ENCODE assay signal across 17 mouse cellular contexts in genomic region chr17:50495216-50495889, GRCm38 (mm10). TPM values are rescaled to one million over a fixed set of nuclear protein-coding genes. Genes with fewer than 3 reads are reported as not detected.
DNase-seq lines count a peak whose midpoint lies in the region; TF ChIP-seq lines count a peak whose summit lies in the region.
"Had no signal": no experiment of that assay in that cellular context is flagged by ENCODE, and none has a peak within 500 bp of the region (broad histone marks: within the 10 kb centered on the region; RNA-seq: fewer than 3 reads in every experiment).

No protein-coding gene starts in this region.

- H3K4me3 ChIP-seq in gastrocnemius, adult 2 months = peak overlapping the region; percentile 60
- H3K4me3 ChIP-seq: limb, embryonic 12.5 days had no signal

- no peak for DNase-seq in gastrocnemius, adult 2 months
- no peak for DNase-seq in gastrocnemius, postnatal 36 days
- DNase-seq in MN1 (ENCODE audit: low spot score) = peak; percentile 59
- peak; percentile 55 for DNase-seq in embryo, embryonic 10.5 days (ENCODE audit: low spot score)
- peak; percentile 87 for DNase-seq in forelimb bud, embryonic 11.5 days (ENCODE audit: low read depth, low spot score)
- no peak for DNase-seq in right cerebral cortex, postnatal 36 days (ENCODE audit: low spot score in 2 of 2)
- DNase-seq in lung, postnatal 4 days = no peak
- no peak for DNase-seq in thymus, postnatal 36 days
- DNase-seq: cerebellum, adult 11 months; heart, postnatal 4 days; kidney, adult 11 months; kidney, postnatal 25 days; liver, postnatal 0 days; right cerebral cortex, postnatal 14 days; thymus, adult 2 months had no signal

- TF ChIP-seq CTCF in gastrocnemius, adult 2 months (IDR thresholded peaks at IDR 0.05) = no peak

- intact Hi-C loops in gastrocnemius, adult 2 months (cut with DNase I) = loop anchor here (5.0 kb wide), 1 partner anchor 43 kb away; no protein-coding TSS in a partner anchor
- intact Hi-C loops in gastrocnemius, postnatal 36 days (cut with DNase I) = no loop called here

- peak overlapping the region; percentile 59; the same call in 1 of the 2 replicates for H3K27ac ChIP-seq in gastrocnemius, adult 2 months
- H3K27ac ChIP-seq: limb, embryonic 12.5 days; macrophage had no signal

RNA-seq across cellular contexts. Expression of gene Plcl2, which starts 13.8 kb away (rescaled TPM):
- 10 to 100 TPM; 31.0 to 37.2 TPM for total RNA-seq in gastrocnemius, adult 2 months (2021)
- total RNA-seq in gastrocnemius, postnatal 36 days (2021) = 10 to 100 TPM; 27.5 to 31.2 TPM

Comparison
In these comparisons a context has a peak if more than half of its experiments do, and no peak if none do; other contexts are left out.
1. DNase-seq: peak in MN1 (single experiment), embryo, embryonic 10.5 days (single experiment) and forelimb bud, embryonic 11.5 days (single experiment); none in gastrocnemius, adult 2 months (single experiment), gastrocnemius, postnatal 36 days (0 of 2), right cerebral cortex, postnatal 36 days (0 of 2), lung, postnatal 4 days (0 of 2) and thymus, postnatal 36 days (0 of 2).